Mouse (Mus musculus) liver, adult 2 months (tissue): Measurements from ENCODE around the gene Klrb1c.

ENCODE experiments used
- CTCF ChIP-seq: fragments of 200-500 bp; IDR thresholded peaks from 2 replicates; pipeline ENCODE4 v1.5.1; 2011; ENCODE audit warnings: low read depth, low read length, control low read depth
- POLR2A ChIP-seq: fragments of 200-500 bp; IDR thresholded peaks from 2 replicates; pipeline ENCODE4 v1.6.1; 2011; ENCODE audit warnings: low read length, control low read depth; ENCODE audit not compliant: insufficient read depth; ENCODE audit errors: extremely low read depth

DNA sequence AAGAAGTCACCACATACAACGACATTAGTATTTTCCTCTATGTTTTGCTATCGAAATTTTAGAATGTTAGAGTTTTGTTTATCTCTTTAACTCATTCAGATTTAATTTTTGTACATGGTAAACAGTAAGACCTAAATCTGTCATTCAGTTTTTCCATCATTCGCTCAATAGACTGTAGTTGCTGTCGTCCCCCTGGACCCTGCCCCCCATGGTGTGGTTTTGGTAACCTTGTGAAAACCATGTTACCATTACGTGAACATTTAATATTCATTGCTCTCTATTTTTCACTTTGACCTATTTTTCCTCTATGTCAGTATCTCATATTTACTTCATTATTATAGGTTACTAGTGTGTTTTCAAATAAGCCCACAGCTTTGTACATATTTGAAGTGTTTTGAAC, 24.4 kb downstream of the Klrb1c start:
- no peak for TF ChIP-seq CTCF
- TF ChIP-seq POLR2A: no peak
